Mouse (Mus musculus) heart, embryonic 15.5 days (tissue): ENCODE results near the gene Apela. TPM values are rescaled to one million over a fixed set of nuclear protein-coding genes. Genes with fewer than 3 reads are reported as not detected.
"Not testable (repeated sequence)": the region's sequence is repeated elsewhere in the genome, so short reads cannot be mapped to it uniquely, and the experiment has no call there.

Experiments
- ATAC-seq: fragments of 200-750 bp; cut with Nextera tagmentation; replicated peaks from 2 replicates; pipeline ENCODE4 v1.8.0; 2017; ENCODE audit warnings: low read depth, moderate TSS enrichment; ENCODE audit not compliant: insufficient number of reproducible peaks, insufficient read depth, low FRiP score
- H3K27ac ChIP-seq: fragments of 300-500 bp; sonication (generic); 2 replicates; pipeline ENCODE4 v1.5.1; 2015; ENCODE audit warnings: mild to moderate bottlenecking, inconsistent platforms
- H3K27me3 ChIP-seq: fragments of 300-500 bp; sonication (generic); 2 replicates; pipeline ENCODE4 v1.6.1; 2015; ENCODE audit warnings: inconsistent platforms
- H3K36me3 ChIP-seq: fragments of 300-500 bp; sonication (generic); 2 replicates; pipeline ENCODE4 v1.6.1; 2015; ENCODE audit warnings: mild to moderate bottlenecking, inconsistent platforms
- H3K4me1 ChIP-seq: fragments of 300-500 bp; sonication (generic); replicated peaks from 2 replicates; pipeline ENCODE4 v1.6.1; 2015; ENCODE audit warnings: inconsistent platforms
- H3K4me2 ChIP-seq: fragments of 300-500 bp; sonication (generic); 2 replicates; pipeline ENCODE4 v1.6.1; 2015; ENCODE audit warnings: inconsistent platforms, mild to moderate bottlenecking, moderate library complexity
- H3K4me3 ChIP-seq: fragments of 300-500 bp; sonication (generic); 2 replicates; pipeline ENCODE4 v1.5.1; 2015; ENCODE audit warnings: mild to moderate bottlenecking, inconsistent platforms
- H3K9ac ChIP-seq: fragments of 300-500 bp; sonication (generic); 2 replicates; pipeline ENCODE4 v1.6.1; 2015; ENCODE audit warnings: mild to moderate bottlenecking, inconsistent platforms
- H3K9me3 ChIP-seq: fragments of 300-500 bp; sonication (generic); replicated peaks from 2 replicates; pipeline ENCODE4 v1.6.1; 2016; ENCODE audit warnings: inconsistent platforms
- WGBS: fragments of 180-500 bp; shearing (Covaris S2); methylation state at CpG from one replicate; pipeline ENCODE4 v1.1.7; 2015; ENCODE audit warnings: mixed read lengths; 5-methylcytosine and 5-hydroxymethylcytosine counted together
- polyA plus RNA-seq: library from polyadenylated mRNA; unstranded; fragments of >200 nt; fragmentation: Nextera tagmentation; extraction: Ambion mirVana; gene quantifications from 2 replicates; pipeline ENCODE4 v1.2.1, GENCODE M21; 2015

The Apela gene
- polyA plus RNA-seq, 1 experiment from 2014 or later: 4.5 TPM

- H3K4me1 ChIP-seq: no peaks in the 10 kb centered on the region
- H3K27ac ChIP-seq: no peak within 1 kb of the TSS
- no peaks in the 10 kb centered on the region for H3K27me3 ChIP-seq
- H3K9me3 ChIP-seq: no peaks in the 10 kb centered on the region
- no peaks in the 10 kb centered on the region for H3K36me3 ChIP-seq
- WGBS: 84% methylated on average over 8 of the region's 8 CpGs
- ATAC-seq: no peak
- no peak within 1 kb of the TSS for H3K9ac ChIP-seq
- H3K4me3 ChIP-seq: no peak within 1 kb of the TSS
- no peak within 1 kb of the TSS for H3K4me2 ChIP-seq
These were observed 18.7 kb downstream of the Apela start, which contains the start of the genes Trim61 and Trim60 for GRCm38 (mm10) chr8:65018423-65018822. Gene Trim61, minus strand, starts transcription at chr8:65018523. Gene Trim60, minus strand, starts transcription at chr8:65018584.

- H3K9ac ChIP-seq, H3K36me3 ChIP-seq, H3K9me3 ChIP-seq, H3K27me3 ChIP-seq, H3K27ac ChIP-seq, H3K4me1 ChIP-seq, ATAC-seq, H3K4me3 ChIP-seq, H3K4me2 ChIP-seq: not testable (repeated sequence)
- WGBS: 77% methylated on average over 6 of the region's 6 CpGs
These were observed 29.5 kb downstream of the Apela start for GRCm38 (mm10) chr8:65007616-65008015.

- WGBS: 83% methylated on average over 4 of the region's 4 CpGs
- Histone ChIP-seq H3K27ac (no peak overlapping the region), H3K4me1 (no peaks in the 10 kb centered on the region), H3K27me3 (no peaks in the 10 kb centered on the region), H3K36me3 (no peaks in the 10 kb centered on the region), H3K4me2 (no peak overlapping the region), H3K9ac (no peak overlapping the region), H3K9me3 (no peaks in the 10 kb centered on the region), H3K4me3 (no peak overlapping the region)
- ATAC-seq: no peak
These were observed 38.2 kb downstream of the Apela start for GRCm38 (mm10) chr8:64998806-64999365.

DNA sequence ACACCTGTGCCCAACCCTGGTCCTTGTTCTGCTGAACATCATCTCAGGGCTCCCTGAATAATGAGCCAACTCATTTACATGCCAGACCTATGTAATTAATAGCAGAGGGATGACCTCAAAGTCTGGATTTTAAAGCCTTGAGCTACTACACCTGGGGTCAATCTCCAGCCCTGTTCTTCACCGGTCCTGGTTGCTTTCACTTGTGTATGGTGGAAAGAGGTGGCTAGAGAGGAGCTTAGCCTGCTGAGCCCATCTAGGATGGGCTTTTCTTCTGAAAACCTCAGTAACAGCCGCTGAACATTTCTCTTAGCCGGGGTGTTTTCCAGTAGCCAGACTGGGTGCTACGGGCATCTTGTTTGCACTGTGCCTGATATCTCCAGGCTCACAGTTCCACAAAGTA is 49.4 kb downstream of the Apela start, which contains the start of gene Trim75:
Trim75 (minus strand) TSS at position 101 of the 400 bp plus-strand sequence.
- Histone ChIP-seq H3K4me2 (no peak within 1 kb of the TSS), H3K4me1 (no peaks in the 10 kb centered on the region), H3K36me3 (no peaks in the 10 kb centered on the region), H3K4me3 (no peak within 1 kb of the TSS), H3K9ac (no peak within 1 kb of the TSS), H3K9me3 (no peaks in the 10 kb centered on the region), H3K27ac (no peak within 1 kb of the TSS), H3K27me3 (no peaks in the 10 kb centered on the region)
- ATAC-seq: no peak
- WGBS: 87% methylated on average over 4 of the region's 4 CpGs

DNA sequence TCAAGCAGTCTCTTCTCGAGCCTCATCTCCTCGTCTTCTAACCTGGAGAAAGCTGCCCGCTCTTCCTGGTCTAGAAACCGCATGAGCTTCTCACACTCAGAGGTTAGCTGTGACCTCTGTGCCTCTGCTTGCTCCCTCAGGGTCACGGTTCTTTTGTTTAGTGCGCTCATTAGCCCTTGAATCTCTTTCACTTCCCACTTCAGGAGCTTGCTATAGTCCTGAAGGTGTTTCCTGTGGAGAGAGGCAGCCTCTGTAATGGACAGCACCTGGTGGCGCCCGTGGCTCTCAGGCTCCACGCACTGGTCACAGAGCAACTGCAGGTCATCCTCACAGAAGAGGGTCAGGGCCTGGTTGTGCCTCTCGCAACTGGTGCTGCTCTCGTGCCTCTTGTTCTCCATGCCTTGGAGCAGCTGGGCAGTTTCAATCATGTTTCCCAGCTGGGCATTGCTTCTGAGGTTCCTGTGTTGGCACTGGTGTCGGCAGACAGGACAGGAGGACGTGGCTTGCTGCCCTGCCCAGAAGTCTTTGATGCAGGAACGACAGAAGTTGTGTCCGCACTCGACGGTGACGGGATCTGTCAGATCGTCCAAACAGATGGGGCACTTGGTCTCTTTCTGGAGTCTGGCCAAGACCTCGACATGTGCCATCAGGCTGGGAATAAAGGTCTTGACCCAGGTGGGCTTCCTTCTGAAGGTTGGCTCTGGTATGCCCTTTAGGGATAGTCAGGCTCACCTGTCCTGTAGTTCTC is 53.8 kb downstream of the Apela start:
- Histone ChIP-seq H3K9ac (no peak overlapping the region), H3K27ac (no peak overlapping the region), H3K4me2 (no peak overlapping the region), H3K9me3 (no peaks in the 10 kb centered on the region), H3K4me1 (no peaks in the 10 kb centered on the region), H3K4me3 (no peak overlapping the region), H3K36me3 (no peaks in the 10 kb centered on the region), H3K27me3 (no peaks in the 10 kb centered on the region)
- 69% methylated on average over 20 of the region's 20 CpGs for WGBS
- ATAC-seq: no peak

Other genes with a start within 250 kb of the Apela start
- 11.3 and 11.5 TPM in 2 replicates for gene Klhl2, start 187.3 kb downstream of the Apela start, polyA plus RNA-seq
- gene Tmem192, start 90.2 kb downstream of the Apela start, polyA plus RNA-seq: 23.5 and 27.2 TPM in 2 replicates
- gene Trim75, start 49.5 kb downstream of the Apela start, polyA plus RNA-seq: not detected in 2 replicates
- gene Trim61, start 18.8 kb downstream of the Apela start, polyA plus RNA-seq: not detected in 2 replicates
- 0.05 TPM in 1 of 2 replicates, not detected in the other for gene Trim60, start 18.8 kb downstream of the Apela start, polyA plus RNA-seq
- not detected in 2 replicates for gene Gm10663, start 37.7 kb upstream of the Apela start, polyA plus RNA-seq
- gene BC030870, start 92.2 kb upstream of the Apela start, polyA plus RNA-seq: 0.36 TPM in 1 of 2 replicates, not detected in the other